Mouse (Mus musculus) thymus, postnatal 0 days (tissue): ENCODE measurements at regions not wholly inside any gene's neighbourhood (a gene's known extent, or its start where the extent isn't known, plus 50 kb on each side); places are given as distances from the start of the nearest gene placed in this dataset.

Experiments used
- DNase-seq: peaks from one replicate; pipeline ENCODE4 v3.0.0-alpha.2; 2015; ENCODE audit warnings: low spot score

GRCm38 (mm10) chr15:93790531-93790930, 194.8 kb upstream of the Prickle1 start:
- DNase-seq: no peak

GRCm38 (mm10) chr15:93789762-93790161, 194.1 kb upstream of the Prickle1 start:
- DNase-seq: no peak

- no peak for DNase-seq
These were observed 191.7 kb upstream of the Prickle1 start for GRCm38 (mm10) chr15:93787361-93787760.

- no peak for DNase-seq
These were observed 190.2 kb upstream of the Prickle1 start for GRCm38 (mm10) chr15:93785846-93786412.

GRCm38 (mm10) chr15:93783736-93784135, 188.0 kb upstream of the Prickle1 start:
- no peak for DNase-seq

GRCm38 (mm10) chr15:93775199-93775745, 179.6 kb upstream of the Prickle1 start:
- no peak for DNase-seq

GRCm38 (mm10) chr15:93774340-93774739, 178.6 kb upstream of the Prickle1 start:
- no peak for DNase-seq

- DNase-seq: no peak
These were observed 171.3 kb upstream of the Prickle1 start for GRCm38 (mm10) chr15:93766981-93767380.

GRCm38 (mm10) chr15:93763047-93763446, 167.4 kb upstream of the Prickle1 start:
- DNase-seq: no peak

GRCm38 (mm10) chr15:93758204-93758836, 162.6 kb upstream of the Prickle1 start:
- no peak for DNase-seq

GRCm38 (mm10) chr15:93755989-93756388, 160.3 kb upstream of the Prickle1 start:
- DNase-seq: no peak

GRCm38 (mm10) chr15:93751817-93752216, 156.1 kb upstream of the Prickle1 start:
- no peak for DNase-seq

- peak; percentile 64 for DNase-seq
These were observed 155.3 kb upstream of the Prickle1 start for GRCm38 (mm10) chr15:93750953-93751352.

GRCm38 (mm10) chr15:93744191-93744945, 148.7 kb upstream of the Prickle1 start:
- peak; percentile 18 for DNase-seq

GRCm38 (mm10) chr15:93733731-93734510, 138.2 kb upstream of the Prickle1 start:
- no peak for DNase-seq

GRCm38 (mm10) chr15:93732825-93733224, 137.1 kb upstream of the Prickle1 start:
- DNase-seq: no peak

GRCm38 (mm10) chr15:93731161-93731560, 135.5 kb upstream of the Prickle1 start:
- DNase-seq: no peak

- no peak for DNase-seq
These were observed 119.8 kb upstream of the Prickle1 start for GRCm38 (mm10) chr15:93715443-93715842.

GRCm38 (mm10) chr15:93713428-93713827, 117.7 kb upstream of the Prickle1 start:
- DNase-seq: no peak

- peak; percentile 89 for DNase-seq
These were observed 116.9 kb upstream of the Prickle1 start for GRCm38 (mm10) chr15:93712594-93712993.

GRCm38 (mm10) chr15:93711150-93711784, 115.6 kb upstream of the Prickle1 start:
- no peak for DNase-seq
